Mouse (Mus musculus) erythroblast, embryonic 14.5 days (primary cell): ENCODE results near the gene Mia2. TPM values are rescaled to one million over a fixed set of nuclear protein-coding genes. Genes with fewer than 3 reads are reported as not detected.

Experiments used
- H3K27me3 ChIP-seq: 2 replicates; pipeline ENCODE4 v1.6.1; 2012; ENCODE audit warnings: inconsistent platforms; ENCODE audit not compliant: control insufficient read depth
- H3K36me3 ChIP-seq: 2 replicates; pipeline ENCODE4 v1.6.1; 2012; ENCODE audit warnings: mild to moderate bottlenecking, inconsistent platforms; ENCODE audit not compliant: control insufficient read depth
- H3K4me1 ChIP-seq: 2 replicates; pipeline ENCODE4 v1.6.1; 2012; ENCODE audit warnings: inconsistent platforms; ENCODE audit not compliant: control insufficient read depth
- H3K4me3 ChIP-seq: replicated peaks from 2 replicates; pipeline ENCODE3; 2012; ENCODE audit warnings: moderate library complexity, mild to moderate bottlenecking, inconsistent platforms
- H3K9me3 ChIP-seq: 2 replicates; pipeline ENCODE4 v1.6.1; 2012; ENCODE audit warnings: low read length, inconsistent platforms, mixed read lengths; ENCODE audit not compliant: control insufficient read depth
- GATA1 ChIP-seq: IDR thresholded peaks from 2 replicates; pipeline ENCODE4 v1.6.1; 2012; ENCODE audit warnings: low read length, inconsistent platforms, mixed read lengths
- TAL1 ChIP-seq: IDR thresholded peaks from 3 replicates; pipeline ENCODE4 v1.6.1; 2012; ENCODE audit warnings: low read length, inconsistent platforms, mixed read lengths
- polyA plus RNA-seq: library from polyadenylated mRNA; stranded (reverse); fragments of >175 nt; gene quantifications from 2 replicates; pipeline ENCODE4 v1.2.3, GENCODE M21; 2012

Gene Mia2
- polyA plus RNA-seq, 1 experiment, result 1.2 TPM

DNA sequence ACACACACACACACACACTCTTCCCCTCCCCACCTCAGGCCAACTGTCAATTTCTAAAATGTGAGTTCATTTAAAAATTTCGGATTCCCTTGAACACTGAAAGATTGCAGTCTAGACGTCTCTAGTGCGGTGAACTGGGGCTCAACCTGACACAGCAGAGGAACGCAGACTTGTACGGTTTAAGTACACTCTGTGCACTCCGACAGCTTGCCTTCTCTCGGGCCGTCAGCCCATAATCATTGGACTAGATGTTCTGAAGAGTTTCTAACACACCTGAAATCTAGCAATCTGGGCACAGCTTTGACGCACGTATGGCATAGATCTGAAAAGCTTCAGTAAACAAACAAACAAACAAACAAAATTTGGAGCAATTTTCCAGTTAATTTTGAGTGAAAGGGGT lies 32.9 kb downstream of the Mia2 start:
- peaks cover 24% of the 10 kb centered on the region for H3K4me1 ChIP-seq
- H3K27me3 ChIP-seq, result no peaks in the 10 kb centered on the region
- H3K4me3 ChIP-seq, result no peak overlapping the region
- H3K36me3 ChIP-seq, result no peaks in the 10 kb centered on the region
- TF ChIP-seq TAL1 (no peak), GATA1 (no peak)
- no peaks in the 10 kb centered on the region for H3K9me3 ChIP-seq

GRCm38 (mm10) chr12:59129038-59129437 lies 33.4 kb downstream of the Mia2 start:
- H3K9me3 ChIP-seq, result no peaks in the 10 kb centered on the region
- H3K27me3 ChIP-seq, result no peaks in the 10 kb centered on the region
- H3K4me1 ChIP-seq, result peaks cover 30% of the 10 kb centered on the region
- TF ChIP-seq GATA1, result no peak
- no peak for TF ChIP-seq TAL1
- H3K4me3 ChIP-seq, result no peak overlapping the region
- no peaks in the 10 kb centered on the region; the same call in 1 of the 2 replicates for H3K36me3 ChIP-seq

DNA sequence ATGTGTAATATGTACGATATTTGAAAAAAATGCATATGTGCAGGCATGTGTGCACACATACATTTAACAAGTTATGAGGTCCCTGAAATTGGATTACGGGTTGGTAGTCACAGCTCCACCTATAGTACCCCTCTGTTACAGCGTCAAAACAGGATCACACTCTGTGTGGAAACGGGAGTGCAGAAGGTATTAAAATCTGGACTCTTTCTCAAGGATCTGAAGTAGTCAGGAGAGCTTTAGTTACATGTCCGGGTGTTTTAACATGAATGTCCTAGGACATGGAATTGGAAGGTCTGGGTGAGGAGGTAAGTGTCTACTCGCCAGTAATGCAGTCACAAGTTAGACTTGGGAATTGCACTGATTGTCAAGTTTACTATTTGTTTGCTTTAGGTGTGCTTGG lies 34.0 kb downstream of the Mia2 start:
- no peak for TF ChIP-seq GATA1
- TF ChIP-seq TAL1, result no peak
- H3K36me3 ChIP-seq, result peaks cover 3% of the 10 kb centered on the region
- no peak overlapping the region for H3K4me3 ChIP-seq
- H3K27me3 ChIP-seq, result no peaks in the 10 kb centered on the region
- H3K9me3 ChIP-seq, result no peaks in the 10 kb centered on the region
- H3K4me1 ChIP-seq, result peaks cover 35% of the 10 kb centered on the region

DNA sequence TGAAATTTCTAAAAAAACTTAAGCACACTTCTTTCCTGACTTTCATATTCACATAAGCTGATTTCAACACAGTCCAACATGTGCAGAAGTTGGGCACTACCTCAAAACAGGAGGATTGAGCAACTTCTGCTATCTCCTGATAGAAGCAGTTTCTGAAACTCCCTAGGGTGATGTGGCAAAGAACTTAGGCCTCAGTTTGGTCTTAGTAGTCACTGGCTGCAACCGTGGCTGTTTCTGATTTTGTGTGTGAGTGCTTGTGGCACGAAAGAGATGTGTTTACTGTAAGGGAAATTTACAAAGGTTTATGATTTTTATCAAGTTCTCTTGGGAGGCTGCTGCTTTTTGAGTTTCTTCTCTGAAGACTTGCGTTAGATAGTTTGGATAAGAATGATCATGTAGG lies 34.6 kb downstream of the Mia2 start:
- no peak for TF ChIP-seq TAL1
- no peak for TF ChIP-seq GATA1
- peaks cover 3% of the 10 kb centered on the region for H3K36me3 ChIP-seq
- peak overlapping the region; percentile 92 for H3K4me3 ChIP-seq
- peaks cover 42% of the 10 kb centered on the region for H3K4me1 ChIP-seq
- H3K9me3 ChIP-seq, result no peaks in the 10 kb centered on the region
- H3K27me3 ChIP-seq, result no peaks in the 10 kb centered on the region

DNA sequence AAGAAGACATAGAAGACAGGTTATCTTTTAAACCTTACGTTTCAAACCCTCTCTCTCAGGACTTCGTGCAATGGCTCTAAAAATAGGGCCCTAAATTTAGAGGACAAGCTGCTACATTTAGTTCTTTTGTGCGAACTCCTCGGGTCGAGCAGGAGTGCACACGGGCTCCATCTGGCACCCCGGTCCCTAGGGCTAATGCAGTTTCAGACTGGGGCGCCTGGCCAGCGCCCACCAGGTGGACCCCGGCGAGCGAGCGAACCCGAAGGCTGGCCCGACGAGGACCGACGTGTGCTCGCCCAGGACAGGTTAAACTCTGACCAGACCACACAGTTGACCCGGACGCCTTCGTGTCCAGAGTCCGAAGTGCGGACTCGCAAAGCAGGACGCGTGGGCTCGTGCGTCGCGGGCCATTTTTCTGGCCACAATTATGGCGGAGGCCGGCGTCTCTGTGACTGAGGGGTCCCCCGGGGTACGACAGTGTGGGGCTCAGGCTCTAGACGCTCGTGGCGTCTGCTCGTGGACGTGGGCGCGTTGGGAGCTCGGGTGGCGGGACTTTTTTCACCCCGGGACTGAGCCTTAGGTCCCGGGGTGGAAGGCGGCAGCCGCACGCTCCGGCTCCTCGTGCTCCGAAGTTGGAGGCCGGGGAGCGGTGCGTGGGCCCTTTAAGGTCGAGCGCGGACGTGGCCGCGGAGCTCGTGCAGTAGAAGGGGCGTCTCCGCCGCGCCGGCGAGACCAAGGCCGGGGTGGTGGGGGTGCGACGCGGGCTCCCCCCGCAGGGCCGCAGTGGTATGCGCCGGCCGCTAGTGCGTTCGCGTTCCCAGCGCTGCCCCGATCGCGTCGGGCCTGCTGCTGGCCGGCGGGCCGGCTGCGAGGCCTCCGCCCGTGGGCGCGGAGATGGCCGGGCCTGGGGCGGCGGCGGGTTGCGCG lies 35.3 kb downstream of the Mia2 start:
- no peaks in the 10 kb centered on the region for H3K9me3 ChIP-seq
- H3K36me3 ChIP-seq, result peaks cover 3% of the 10 kb centered on the region
- H3K4me1 ChIP-seq, result peaks cover 49% of the 10 kb centered on the region
- H3K4me3 ChIP-seq, result peak overlapping the region; percentile 92
- no peaks in the 10 kb centered on the region for H3K27me3 ChIP-seq
- TF ChIP-seq TAL1, result no peak
- no peak for TF ChIP-seq GATA1

DNA sequence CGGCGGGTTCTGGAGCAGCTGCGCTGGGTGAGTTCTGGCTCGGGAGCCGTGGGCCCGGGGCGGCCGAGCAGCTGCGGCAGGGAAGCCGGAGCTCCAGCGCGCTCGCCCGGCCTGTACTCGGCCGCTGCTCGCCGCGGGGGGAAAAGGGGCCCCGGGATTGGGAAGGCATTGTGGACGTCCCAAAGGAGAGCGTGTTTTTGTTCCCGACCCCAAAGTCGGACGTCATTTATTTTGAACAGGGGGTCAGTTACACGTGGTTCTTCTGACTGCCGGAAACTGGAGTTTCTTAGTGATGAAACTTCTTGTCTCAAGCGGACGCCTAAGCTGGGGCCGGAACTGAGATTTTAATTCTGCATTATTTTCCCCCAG lies 36.0 kb downstream of the Mia2 start:
- Histone ChIP-seq H3K4me3 (peak overlapping the region; percentile 92), H3K27me3 (no peaks in the 10 kb centered on the region), H3K9me3 (no peaks in the 10 kb centered on the region), H3K36me3 (peaks cover 5% of the 10 kb centered on the region), H3K4me1 (peaks cover 55% of the 10 kb centered on the region)
- TF ChIP-seq GATA1 (no peak), TAL1 (no peak)

- no peaks in the 10 kb centered on the region for H3K27me3 ChIP-seq
- no peaks in the 10 kb centered on the region for H3K9me3 ChIP-seq
- H3K4me3 ChIP-seq, result peak overlapping the region; percentile 92
- no peak for TF ChIP-seq GATA1
- TF ChIP-seq TAL1, result no peak
- H3K36me3 ChIP-seq, result peaks cover 12% of the 10 kb centered on the region
- H3K4me1 ChIP-seq, result peaks cover 61% of the 10 kb centered on the region
Measured at GRCm38 (mm10) chr12:59132462-59132861, 36.9 kb downstream of the Mia2 start.

GRCm38 (mm10) chr12:59132940-59133339 lies 37.3 kb downstream of the Mia2 start:
- Histone ChIP-seq H3K4me3 (peak overlapping the region; percentile 92), H3K36me3 (peaks cover 16% of the 10 kb centered on the region), H3K27me3 (no peaks in the 10 kb centered on the region), H3K4me1 (peaks cover 61% of the 10 kb centered on the region), H3K9me3 (no peaks in the 10 kb centered on the region)
- no peak for TF ChIP-seq TAL1
- TF ChIP-seq GATA1, result no peak

DNA sequence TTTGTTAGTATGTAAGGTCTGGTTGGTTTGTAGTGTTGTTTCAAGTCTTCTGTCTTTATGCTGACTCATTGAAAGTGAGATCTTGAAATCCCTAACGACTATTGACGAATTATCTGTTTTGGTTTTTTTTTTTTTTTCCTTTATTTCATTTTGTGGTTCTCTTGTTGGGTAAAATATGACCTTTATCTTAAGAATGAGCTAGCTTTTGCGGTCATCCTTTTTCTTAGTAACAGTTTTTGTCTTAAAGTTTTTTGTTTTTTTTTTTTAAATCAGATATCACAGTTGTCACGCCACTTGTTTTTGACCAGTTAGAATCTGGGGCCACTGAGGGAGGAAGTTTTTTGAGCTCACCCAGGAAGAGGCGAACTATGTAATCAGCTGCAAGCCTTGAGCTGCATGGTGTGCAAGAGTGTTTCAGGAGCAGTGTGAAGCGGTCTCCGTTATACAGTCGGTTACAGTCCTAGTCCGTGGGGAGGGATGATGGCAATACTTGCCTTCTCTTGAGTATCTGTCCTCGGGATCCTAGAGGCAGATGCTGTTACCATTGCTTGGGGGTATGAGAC lies 37.9 kb downstream of the Mia2 start:
- H3K36me3 ChIP-seq, result peaks cover 20% of the 10 kb centered on the region
- H3K27me3 ChIP-seq, result no peaks in the 10 kb centered on the region
- H3K4me1 ChIP-seq, result peaks cover 61% of the 10 kb centered on the region
- no peaks in the 10 kb centered on the region for H3K9me3 ChIP-seq
- TF ChIP-seq GATA1, result no peak
- no peak for TF ChIP-seq TAL1
- peak overlapping the region; percentile 92 for H3K4me3 ChIP-seq
